Mouse (Mus musculus): ENCODE measurements around the gene Olfr1057. TPM values are rescaled to one million over a fixed set of nuclear protein-coding genes. Genes with fewer than 3 reads are reported as not detected.
"Not testable (repeated sequence)": the region's sequence is repeated elsewhere in the genome, so short reads cannot be mapped to it uniquely, and the experiment has no call there.

The Olfr1057 gene
- not detected in 2 replicates for polyA plus RNA-seq (2016; fragmentation: Nextera tagmentation; extraction: Ambion mirVana)

GRCm38 (mm10) chr2:86378293-86378692, at the start of gene Olfr1057:
Gene Olfr1057, minus strand, starts transcription at chr2:86378393.
- no peak within 1 kb of the TSS for H3K4me2 ChIP-seq
- no peaks in the 10 kb centered on the region for H3K9me3 ChIP-seq
- no peaks in the 10 kb centered on the region for H3K36me3 ChIP-seq (replicated peaks)
- no peak for ATAC-seq (ENCODE audit: low FRiP score)
- H3K27ac ChIP-seq, result no peak within 1 kb of the TSS
- H3K27me3 ChIP-seq, result no peaks in the 10 kb centered on the region
- H3K9ac ChIP-seq, result no peak within 1 kb of the TSS
- no peaks in the 10 kb centered on the region for H3K4me1 ChIP-seq
- H3K4me3 ChIP-seq (replicated peaks), result no peak within 1 kb of the TSS

DNA sequence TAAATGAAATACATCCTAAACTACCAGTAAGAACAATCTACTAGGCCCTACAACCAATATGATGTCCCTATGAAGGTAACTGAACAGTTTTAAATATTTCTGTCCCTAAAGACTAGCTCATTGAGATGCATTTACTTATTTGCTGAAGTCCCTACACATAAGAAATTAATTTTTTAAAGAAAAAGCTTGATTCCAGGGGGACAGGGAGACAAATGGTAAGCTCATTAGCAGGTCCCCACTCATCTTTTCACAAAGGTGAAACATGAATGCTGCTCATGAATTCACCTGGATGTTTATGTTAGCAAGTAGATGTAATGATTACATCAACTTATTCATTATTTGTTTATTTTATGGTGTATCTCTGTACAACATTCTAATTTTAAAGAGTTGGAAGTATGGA, 48.5 kb upstream of the Olfr1057 start, which contains the start of gene Olfr1062:
Gene Olfr1062, minus strand, starts transcription at position 101 of the 400 bp plus-strand sequence.
- H3K4me1 ChIP-seq; H3K4me2 ChIP-seq; ATAC-seq (ENCODE audit: low FRiP score); H3K27me3 ChIP-seq; H3K9ac ChIP-seq; H3K4me3 ChIP-seq (replicated peaks); H3K9me3 ChIP-seq; H3K27ac ChIP-seq; H3K36me3 ChIP-seq (replicated peaks): not testable (repeated sequence)

DNA sequence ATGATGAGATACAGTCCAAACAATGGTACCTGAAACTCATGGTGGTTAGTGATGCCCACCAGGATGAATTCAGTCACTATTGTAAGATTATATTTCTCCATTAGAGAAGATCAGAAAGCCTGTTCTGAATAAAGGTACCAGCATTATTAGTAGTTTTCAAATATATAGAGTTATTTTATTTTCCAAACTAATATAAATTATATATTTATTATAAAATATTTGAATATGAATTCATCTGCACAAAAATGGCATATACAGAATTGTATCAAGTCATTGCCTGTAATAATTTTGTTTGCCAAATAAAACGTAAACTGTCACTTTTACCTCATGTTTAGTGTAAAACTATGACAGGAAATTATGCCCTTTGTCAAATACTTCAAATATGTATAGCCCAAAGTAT, 35.8 kb upstream of the Olfr1057 start, which contains the start of gene Olfr1061:
Gene Olfr1061, minus strand, starts transcription at position 101 of the 400 bp plus-strand sequence.
- Histone ChIP-seq H3K27ac (no peak within 1 kb of the TSS), H3K4me1 (no peaks in the 10 kb centered on the region), H3K36me3 (replicated peaks) (no peaks in the 10 kb centered on the region), H3K4me2 (no peak within 1 kb of the TSS), H3K9ac (no peak within 1 kb of the TSS), H3K4me3 (replicated peaks) (no peak within 1 kb of the TSS), H3K27me3 (no peaks in the 10 kb centered on the region), H3K9me3 (no peaks in the 10 kb centered on the region)
- 87% methylated on average over 1 of the region's 1 CpGs for WGBS
- ATAC-seq (ENCODE audit: low FRiP score), result no peak

GRCm38 (mm10) chr2:86395114-86395513, 16.9 kb upstream of the Olfr1057 start:
- ATAC-seq (ENCODE audit: low FRiP score), result no peak
- no peaks in the 10 kb centered on the region for H3K4me1 ChIP-seq
- H3K9me3 ChIP-seq, result no peaks in the 10 kb centered on the region
- H3K9ac ChIP-seq, result no peak overlapping the region
- H3K36me3 ChIP-seq (replicated peaks), result no peaks in the 10 kb centered on the region
- no peaks in the 10 kb centered on the region for H3K27me3 ChIP-seq
- no peak overlapping the region for H3K4me3 ChIP-seq (replicated peaks)
- H3K27ac ChIP-seq, result no peak overlapping the region
- WGBS, result 83% methylated on average over 2 of the region's 2 CpGs
- no peak overlapping the region for H3K4me2 ChIP-seq

DNA sequence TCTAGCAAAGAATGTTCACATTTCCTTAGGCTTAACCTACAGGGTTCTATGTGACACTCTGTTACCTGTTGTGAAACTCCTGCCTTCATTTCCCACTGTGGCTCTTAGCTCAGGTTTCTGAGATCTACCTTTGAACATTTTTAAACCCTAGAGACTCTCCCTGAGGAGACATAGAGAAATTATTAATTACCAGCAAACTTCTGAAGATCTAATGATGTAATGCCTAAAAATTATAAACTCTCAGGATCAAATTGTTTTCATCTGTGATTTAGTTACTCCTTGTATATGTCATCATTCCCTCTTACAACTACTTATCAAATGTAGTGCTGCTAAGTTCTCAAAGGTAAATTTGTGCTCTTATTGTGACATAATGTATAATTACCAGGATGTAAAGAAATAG, 10.3 kb upstream of the Olfr1057 start, which contains the start of gene Olfr1058:
Gene Olfr1058, minus strand, starts transcription at position 101 of the 400 bp plus-strand sequence.
- H3K4me3 ChIP-seq (replicated peaks); H3K9ac ChIP-seq; H3K9me3 ChIP-seq; H3K36me3 ChIP-seq (replicated peaks); H3K4me2 ChIP-seq; H3K27ac ChIP-seq; H3K27me3 ChIP-seq; ATAC-seq (ENCODE audit: low FRiP score); H3K4me1 ChIP-seq: not testable (repeated sequence)

DNA sequence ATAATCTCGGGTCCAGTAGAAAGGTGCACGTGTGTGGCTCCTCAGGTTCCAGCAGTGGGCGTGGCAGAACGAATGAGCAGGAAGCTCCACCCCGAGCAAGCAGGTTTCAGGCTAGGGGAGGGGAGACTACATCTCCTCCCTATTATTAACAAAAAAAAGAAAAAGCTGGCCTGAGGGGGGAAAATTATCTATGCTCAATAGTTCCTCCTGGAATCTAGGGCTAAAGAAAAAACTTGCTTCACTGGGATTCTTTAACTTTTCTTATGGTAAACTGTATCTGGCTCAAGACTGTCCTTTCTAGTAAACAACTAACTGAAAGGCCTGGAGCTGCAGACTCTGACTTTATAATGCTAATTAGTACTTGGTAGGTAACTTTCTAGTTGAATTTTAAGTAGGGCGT, 11.9 kb downstream of the Olfr1057 start:
- not testable (repeated sequence) for H3K27me3 ChIP-seq; H3K36me3 ChIP-seq (replicated peaks); ATAC-seq (ENCODE audit: low FRiP score); H3K27ac ChIP-seq; H3K4me2 ChIP-seq; H3K4me3 ChIP-seq (replicated peaks); H3K4me1 ChIP-seq; H3K9ac ChIP-seq; H3K9me3 ChIP-seq
- WGBS, result no CpG with 5 or more reads among the region's 6 CpGs

DNA sequence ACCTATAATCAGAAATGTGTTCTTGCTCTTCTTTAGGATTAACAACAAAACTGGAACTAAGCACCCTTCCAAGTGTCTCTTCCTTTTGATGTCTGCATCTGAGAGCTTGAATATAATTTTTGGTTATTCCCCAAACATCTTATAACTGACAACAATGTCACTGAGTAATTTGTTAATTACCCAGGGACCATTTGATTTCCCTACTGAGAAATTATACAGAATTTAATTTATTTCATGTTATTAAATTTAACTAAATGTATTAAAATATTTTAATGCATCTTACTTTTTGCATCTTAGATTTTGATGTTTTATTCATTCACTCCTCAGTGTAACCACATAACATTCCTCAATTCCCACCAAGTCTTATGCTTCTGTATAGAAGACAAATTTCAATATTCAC, 15.8 kb downstream of the Olfr1057 start, which contains the start of gene Olfr1056:
Gene Olfr1056, minus strand, starts transcription at position 101 of the 400 bp plus-strand sequence.
- H3K4me3 ChIP-seq (replicated peaks), result no peak within 1 kb of the TSS
- H3K27me3 ChIP-seq, result no peaks in the 10 kb centered on the region
- no peak within 1 kb of the TSS for H3K27ac ChIP-seq
- no peak for ATAC-seq (ENCODE audit: low FRiP score)
- no peak within 1 kb of the TSS for H3K4me2 ChIP-seq
- no peaks in the 10 kb centered on the region for H3K36me3 ChIP-seq (replicated peaks)
- H3K4me1 ChIP-seq, result no peaks in the 10 kb centered on the region
- H3K9me3 ChIP-seq, result no peaks in the 10 kb centered on the region
- H3K9ac ChIP-seq, result no peak within 1 kb of the TSS

GRCm38 (mm10) chr2:86351751-86352150, 26.4 kb downstream of the Olfr1057 start:
- 100% methylated on average over 1 of the region's 1 CpGs for WGBS
- H3K36me3 ChIP-seq (replicated peaks); H3K27me3 ChIP-seq; H3K4me1 ChIP-seq; H3K4me2 ChIP-seq; H3K4me3 ChIP-seq (replicated peaks); ATAC-seq (ENCODE audit: low FRiP score); H3K9ac ChIP-seq; H3K9me3 ChIP-seq; H3K27ac ChIP-seq: not testable (repeated sequence)

DNA sequence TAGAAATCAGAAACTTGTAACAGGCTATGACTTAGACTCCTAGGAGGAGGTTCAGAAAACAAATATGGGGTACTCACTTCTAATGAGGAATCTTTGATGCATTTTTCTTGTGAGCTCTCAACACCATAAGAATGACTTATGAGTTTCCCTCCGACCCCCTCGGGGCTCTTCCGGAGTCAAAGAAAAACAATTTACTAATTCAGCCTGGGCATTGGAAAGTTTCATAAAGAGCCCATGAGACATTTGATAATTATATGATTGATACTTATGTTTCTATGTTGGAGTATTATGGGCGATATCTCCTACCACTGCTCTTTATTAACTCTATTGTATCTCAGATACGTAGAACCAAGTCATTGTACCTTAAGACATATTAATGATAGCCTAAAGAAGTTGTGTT, 28.0 kb downstream of the Olfr1057 start, which contains the start of gene Olfr1055:
Gene Olfr1055, minus strand, starts transcription at position 101 of the 400 bp plus-strand sequence.
- 94% methylated on average over 5 of the region's 5 CpGs for WGBS
- Histone ChIP-seq H3K4me1 (no peaks in the 10 kb centered on the region), H3K4me2 (no peak within 1 kb of the TSS), H3K27me3 (no peaks in the 10 kb centered on the region), H3K4me3 (replicated peaks) (no peak within 1 kb of the TSS), H3K9ac (no peak within 1 kb of the TSS), H3K9me3 (no peaks in the 10 kb centered on the region), H3K27ac (no peak within 1 kb of the TSS), H3K36me3 (replicated peaks) (no peaks in the 10 kb centered on the region)
- ATAC-seq (ENCODE audit: low FRiP score), result no peak

DNA sequence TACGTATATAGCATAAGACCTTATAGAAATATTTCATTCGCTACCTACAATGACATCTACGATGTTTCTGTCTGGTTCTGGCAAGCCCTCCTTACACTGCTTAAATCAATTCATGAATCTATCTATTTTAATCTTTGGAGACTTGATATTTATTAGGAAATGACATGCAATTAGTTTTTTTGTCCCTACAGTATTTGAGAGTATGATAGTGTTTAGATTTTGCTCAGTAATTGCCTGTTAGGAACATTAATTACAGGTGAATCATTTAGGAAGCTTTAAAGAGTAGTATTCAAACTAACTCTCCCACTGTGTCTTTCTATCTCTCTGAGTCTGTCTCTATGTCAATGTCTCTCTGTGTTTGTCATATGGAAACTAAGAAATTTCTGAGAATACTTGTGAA, 42.9 kb downstream of the Olfr1057 start, which contains the start of gene Olfr1054:
Gene Olfr1054, minus strand, starts transcription at position 101 of the 400 bp plus-strand sequence.
- Histone ChIP-seq H3K36me3 (replicated peaks) (no peaks in the 10 kb centered on the region), H3K27ac (no peak within 1 kb of the TSS), H3K9ac (no peak within 1 kb of the TSS), H3K4me3 (replicated peaks) (no peak within 1 kb of the TSS), H3K9me3 (no peaks in the 10 kb centered on the region), H3K4me1 (no peaks in the 10 kb centered on the region), H3K4me2 (no peak within 1 kb of the TSS), H3K27me3 (no peaks in the 10 kb centered on the region)
- WGBS, result 89% methylated on average over 3 of the region's 3 CpGs
- no peak for ATAC-seq (ENCODE audit: low FRiP score)

Other genes starting within 250 kb of the Olfr1057 start
- not detected in 2 replicates for gene Olfr1039, start 242.5 kb downstream of the Olfr1057 start, polyA plus RNA-seq (2016; fragmentation: Nextera tagmentation; extraction: Ambion mirVana)
- not detected in 2 replicates for gene Olfr1040, start 231.7 kb downstream of the Olfr1057 start, polyA plus RNA-seq (2016; fragmentation: Nextera tagmentation; extraction: Ambion mirVana)
- not detected in 2 replicates for gene Olfr1042, start 216.6 kb downstream of the Olfr1057 start, polyA plus RNA-seq (2016; fragmentation: Nextera tagmentation; extraction: Ambion mirVana)
- not detected in 2 replicates for gene Olfr1043, start 210.9 kb downstream of the Olfr1057 start, polyA plus RNA-seq (2016; fragmentation: Nextera tagmentation; extraction: Ambion mirVana)
- gene Olfr1044, start 200.6 kb downstream of the Olfr1057 start, polyA plus RNA-seq (2016; fragmentation: Nextera tagmentation; extraction: Ambion mirVana), result not detected in 2 replicates
- not detected in 2 replicates for gene Olfr52, start 192.7 kb downstream of the Olfr1057 start, polyA plus RNA-seq (2016; fragmentation: Nextera tagmentation; extraction: Ambion mirVana)
- gene Olfr1045, start 175.4 kb downstream of the Olfr1057 start, polyA plus RNA-seq (2016; fragmentation: Nextera tagmentation; extraction: Ambion mirVana), result not detected in 2 replicates
- not detected in 2 replicates for gene Olfr1046, start 159.1 kb downstream of the Olfr1057 start, polyA plus RNA-seq (2016; fragmentation: Nextera tagmentation; extraction: Ambion mirVana)
- not detected in 2 replicates for gene Olfr1047, start 147.0 kb downstream of the Olfr1057 start, polyA plus RNA-seq (2016; fragmentation: Nextera tagmentation; extraction: Ambion mirVana)
- not detected in 2 replicates for gene Olfr1048, start 138.1 kb downstream of the Olfr1057 start, polyA plus RNA-seq (2016; fragmentation: Nextera tagmentation; extraction: Ambion mirVana)
- gene Olfr1049, start 120.1 kb downstream of the Olfr1057 start, polyA plus RNA-seq (2016; fragmentation: Nextera tagmentation; extraction: Ambion mirVana), result not detected in 2 replicates
- gene Olfr1051, start 99.3 kb downstream of the Olfr1057 start, polyA plus RNA-seq (2016; fragmentation: Nextera tagmentation; extraction: Ambion mirVana), result not detected in 2 replicates
- not detected in 2 replicates for gene Olfr1052, start 85.9 kb downstream of the Olfr1057 start, polyA plus RNA-seq (2016; fragmentation: Nextera tagmentation; extraction: Ambion mirVana)
- gene Olfr1053, start 63.1 kb downstream of the Olfr1057 start, polyA plus RNA-seq (2016; fragmentation: Nextera tagmentation; extraction: Ambion mirVana), result not detected in 2 replicates
- not detected in 2 replicates for gene Olfr1054, start 43.0 kb downstream of the Olfr1057 start, polyA plus RNA-seq (2016; fragmentation: Nextera tagmentation; extraction: Ambion mirVana)
- gene Olfr1055, start 28.1 kb downstream of the Olfr1057 start, polyA plus RNA-seq (2016; fragmentation: Nextera tagmentation; extraction: Ambion mirVana), result not detected in 2 replicates
- gene Olfr1056, start 15.9 kb downstream of the Olfr1057 start, polyA plus RNA-seq (2016; fragmentation: Nextera tagmentation; extraction: Ambion mirVana), result not detected in 2 replicates
- not detected in 2 replicates for gene Olfr1058, start 10.2 kb upstream of the Olfr1057 start, polyA plus RNA-seq (2016; fragmentation: Nextera tagmentation; extraction: Ambion mirVana)
- gene Olfr1061, start 35.7 kb upstream of the Olfr1057 start, polyA plus RNA-seq (2016; fragmentation: Nextera tagmentation; extraction: Ambion mirVana), result not detected in 2 replicates
- gene Olfr1062, start 48.4 kb upstream of the Olfr1057 start, polyA plus RNA-seq (2016; fragmentation: Nextera tagmentation; extraction: Ambion mirVana), result not detected in 2 replicates
- not detected in 2 replicates for gene Olfr1065, start 72.2 kb upstream of the Olfr1057 start, polyA plus RNA-seq (2016; fragmentation: Nextera tagmentation; extraction: Ambion mirVana)
- gene Olfr1066, start 77.9 kb upstream of the Olfr1057 start, polyA plus RNA-seq (2016; fragmentation: Nextera tagmentation; extraction: Ambion mirVana), result not detected in 2 replicates
- not detected in 2 replicates for gene Olfr228, start 109.0 kb upstream of the Olfr1057 start, polyA plus RNA-seq (2016; fragmentation: Nextera tagmentation; extraction: Ambion mirVana)
- not detected in 2 replicates for gene Olfr1076, start 130.1 kb upstream of the Olfr1057 start, polyA plus RNA-seq (2016; fragmentation: Nextera tagmentation; extraction: Ambion mirVana)
- gene Olfr1079, start 164.1 kb upstream of the Olfr1057 start, polyA plus RNA-seq (2016; fragmentation: Nextera tagmentation; extraction: Ambion mirVana), result not detected in 2 replicates
- gene Olfr1080, start 179.8 kb upstream of the Olfr1057 start, polyA plus RNA-seq (2016; fragmentation: Nextera tagmentation; extraction: Ambion mirVana), result not detected in 2 replicates
- gene Olfr1082, start 220.6 kb upstream of the Olfr1057 start, polyA plus RNA-seq (2016; fragmentation: Nextera tagmentation; extraction: Ambion mirVana), result not detected in 2 replicates